Mouse (Mus musculus) heart, embryonic 14.5 days (tissue): ENCODE results near the gene C77080. TPM values are rescaled to one million over a fixed set of nuclear protein-coding genes. Genes with fewer than 3 reads are reported as not detected.
A peak's percentile ranks its signal among the peaks of the same experiment; 100 is the strongest.

Source experiments
- ATAC-seq: fragments of 200-750 bp; cut with Nextera tagmentation; 2 replicates; pipeline ENCODE4 v1.8.0; 2017; ENCODE audit warnings: low read depth, moderate TSS enrichment; ENCODE audit not compliant: insufficient number of reproducible peaks, insufficient read depth, low FRiP score
- H3K27ac ChIP-seq, 2 experiments: fragments of 200-500 bp in 1 of 2; fragments of 300-500 bp in 1 of 2; sonication (generic) in 1 of 2; replicated peaks in 1 of 2; 2 replicates each; pipeline ENCODE4 v1.5.1; 2012 to 2014; ENCODE audit warnings: low read depth in 2 of 2, low read length in 2 of 2, control low read depth in 1 of 2, mild to moderate bottlenecking in 1 of 2, mixed read lengths in 1 of 2; ENCODE audit not compliant: control insufficient read depth in 1 of 2, insufficient read depth in 1 of 2
- H3K27me3 ChIP-seq: fragments of 300-500 bp; sonication (generic); 2 replicates; pipeline ENCODE4 v1.6.1; 2014; ENCODE audit warnings: mild to moderate bottlenecking, low read length, control low read depth; ENCODE audit not compliant: control insufficient read depth, insufficient read depth
- H3K36me3 ChIP-seq: fragments of 300-500 bp; sonication (generic); 2 replicates; pipeline ENCODE4 v1.6.1; 2014; ENCODE audit warnings: mild to moderate bottlenecking, control low read depth, low read length, mixed read lengths; ENCODE audit not compliant: control insufficient read depth, insufficient read depth
- H3K4me1 ChIP-seq, 2 experiments: fragments of 200-500 bp in 1 of 2; fragments of 300-500 bp in 1 of 2; sonication (generic) in 1 of 2; 2 replicates each; pipeline ENCODE4 v1.6.1; 2012 to 2014; ENCODE audit warnings: low read length in 2 of 2, control low read depth in 1 of 2, mixed read lengths in 1 of 2; ENCODE audit not compliant: control insufficient read depth in 2 of 2, insufficient read depth in 2 of 2
- H3K4me2 ChIP-seq: fragments of 300-500 bp; sonication (generic); 2 replicates; pipeline ENCODE4 v1.6.1; 2014; ENCODE audit warnings: mild to moderate bottlenecking, low read length
- H3K4me3 ChIP-seq, 2 experiments: fragments of 200-500 bp in 1 of 2; fragments of 300-500 bp in 1 of 2; sonication (generic) in 1 of 2; 2 replicates each; pipeline ENCODE4 v1.5.1; 2012 to 2014; ENCODE audit warnings: low read length in 2 of 2, mild to moderate bottlenecking in 2 of 2, control low read depth in 1 of 2, low read depth in 1 of 2, moderate library complexity in 1 of 2; ENCODE audit not compliant: control insufficient read depth in 1 of 2, insufficient read depth in 1 of 2
- H3K9ac ChIP-seq: fragments of 300-500 bp; sonication (generic); 2 replicates; pipeline ENCODE4 v1.6.1; 2014; ENCODE audit warnings: mild to moderate bottlenecking, low read length
- H3K9me3 ChIP-seq: fragments of 300-500 bp; sonication (generic); 2 replicates; pipeline ENCODE4 v1.6.1; 2016; ENCODE audit warnings: low read length, control low read depth; ENCODE audit not compliant: control insufficient read depth
- whole genome bisulfite sequencing: fragments of 180-500 bp; shearing (Covaris S2); extraction: QIAGEN DNeasy Blood & Tissue Kit; methylation state at CpG from one replicate; pipeline ENCODE4 v1.1.7; 2014; 5-methylcytosine and 5-hydroxymethylcytosine counted together
- polyA plus RNA-seq: library from polyadenylated mRNA; unstranded; fragments of >200 nt; fragmentation: Nextera tagmentation; extraction: Ambion mirVana; gene quantifications from 2 replicates; pipeline ENCODE4 v1.2.1, GENCODE M21; 2014

C77080 gene
- polyA plus RNA-seq, 1 experiment from 2014 or later: 1.4 TPM

- 39% methylated on average over 15 of the region's 15 CpGs for WGBS
- H3K4me2 ChIP-seq: 0 out of 2 replicates have a peak overlapping the region, but pooled peaks have one; percentile 96
- H3K9ac ChIP-seq: no peak overlapping the region
- H3K36me3 ChIP-seq: no peaks in the 10 kb centered on the region
- peaks cover 89% of the 10 kb centered on the region for H3K27me3 ChIP-seq
- H3K4me1 ChIP-seq: peaks cover 9 to 20% of the 10 kb centered on the region in 2 experiments
- H3K9me3 ChIP-seq: no peaks in the 10 kb centered on the region
- no peak overlapping the region for H3K4me3 ChIP-seq
- H3K27ac ChIP-seq: no peak overlapping the region
- no peak for ATAC-seq
Measured at GRCm38 (mm10) chr4:129246360-129247301, 14.6 kb downstream of the C77080 start.

- peaks cover 89% of the 10 kb centered on the region for H3K27me3 ChIP-seq
- H3K9me3 ChIP-seq: no peaks in the 10 kb centered on the region
- 52% methylated on average over 4 of the region's 4 CpGs for WGBS
- no peak overlapping the region for H3K27ac ChIP-seq
- H3K9ac ChIP-seq: no peak overlapping the region
- H3K4me3 ChIP-seq: no peak overlapping the region
- no peak for ATAC-seq
- H3K4me2 ChIP-seq: no peak overlapping the region
- H3K4me1 ChIP-seq: peaks cover 2 to 14% of the 10 kb centered on the region in 2 experiments; a peak in 2 of 4 replicates
- no peaks in the 10 kb centered on the region for H3K36me3 ChIP-seq
Measured at GRCm38 (mm10) chr4:129244802-129245201, 16.4 kb downstream of the C77080 start.

DNA sequence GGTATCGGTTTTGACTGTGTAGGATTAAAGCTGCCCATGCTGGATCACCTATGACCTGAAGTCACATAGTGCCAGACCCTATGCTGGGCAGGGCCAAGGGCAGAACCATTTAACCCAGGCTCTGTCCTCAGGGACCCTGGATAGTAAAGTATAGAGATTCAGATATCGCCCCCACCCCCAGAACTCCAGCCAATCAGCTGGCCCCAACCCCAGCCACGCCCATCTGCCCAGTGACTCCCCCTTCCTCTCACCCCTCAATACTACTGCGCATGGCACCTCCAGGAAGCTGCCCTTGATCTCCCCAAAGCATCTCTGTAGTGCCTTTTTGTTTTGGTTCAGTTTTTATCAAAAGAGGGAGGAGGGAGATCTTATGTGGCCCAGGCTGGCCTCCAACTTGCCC is 18.4 kb downstream of the C77080 start:
- no peak overlapping the region for H3K9ac ChIP-seq
- peaks cover 7 to 27% of the 10 kb centered on the region in 2 experiments for H3K4me1 ChIP-seq
- no peaks in the 10 kb centered on the region for H3K36me3 ChIP-seq
- 34% methylated on average over 4 of the region's 4 CpGs for WGBS
- no peak for ATAC-seq
- peaks cover 84% of the 10 kb centered on the region for H3K27me3 ChIP-seq
- H3K27ac ChIP-seq: no peak overlapping the region
- H3K4me3 ChIP-seq: no peak overlapping the region
- H3K4me2 ChIP-seq: no peak overlapping the region
- H3K9me3 ChIP-seq: no peaks in the 10 kb centered on the region

GRCm38 (mm10) chr4:129242327-129242726 is 18.9 kb downstream of the C77080 start:
- Histone ChIP-seq H3K4me1 (peaks cover 7 to 28% of the 10 kb centered on the region in 2 experiments), H3K4me2 (no peak overlapping the region), H3K27me3 (peaks cover 83% of the 10 kb centered on the region), H3K4me3 (no peak overlapping the region), H3K9me3 (no peaks in the 10 kb centered on the region), H3K9ac (no peak overlapping the region; the same call in 1 of the 2 replicates), H3K27ac (no peak overlapping the region), H3K36me3 (no peaks in the 10 kb centered on the region)
- ATAC-seq: no peak
- WGBS: 47% methylated on average over 4 of the region's 4 CpGs

DNA sequence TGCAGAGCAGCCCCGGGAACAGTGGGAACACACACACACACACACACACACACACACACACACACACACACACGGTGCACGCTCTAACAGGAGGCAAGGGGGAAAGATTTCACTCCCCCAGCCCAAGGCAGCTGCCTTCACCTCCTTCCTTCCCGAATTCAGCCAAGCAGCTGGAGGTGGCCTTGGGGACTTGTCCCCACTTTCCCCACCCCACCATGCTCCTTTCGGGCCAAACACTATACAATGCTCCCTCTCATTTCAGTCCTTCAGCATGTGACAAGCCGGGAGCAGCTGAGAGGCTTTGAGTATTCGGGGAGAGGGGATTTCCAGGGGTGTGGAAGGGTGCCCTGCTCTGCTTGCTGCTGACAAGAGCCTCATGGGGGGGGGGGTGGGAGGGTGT is 19.3 kb downstream of the C77080 start:
- H3K4me1 ChIP-seq: peaks cover 7 to 27% of the 10 kb centered on the region in 2 experiments
- no peaks in the 10 kb centered on the region for H3K9me3 ChIP-seq
- no peak overlapping the region for H3K4me3 ChIP-seq
- H3K4me2 ChIP-seq: no peak overlapping the region
- H3K27me3 ChIP-seq: peaks cover 79% of the 10 kb centered on the region
- WGBS: 36% methylated on average over 7 of the region's 7 CpGs
- H3K9ac ChIP-seq: no peak overlapping the region
- H3K27ac ChIP-seq: no peak overlapping the region
- no peak for ATAC-seq
- no peaks in the 10 kb centered on the region for H3K36me3 ChIP-seq

GRCm38 (mm10) chr4:129239075-129239474 is 22.1 kb downstream of the C77080 start:
- peak overlapping the region; percentile 99 for H3K4me2 ChIP-seq
- H3K4me1 ChIP-seq: peaks cover 14 to 36% of the 10 kb centered on the region in 2 experiments
- peaks cover 69% of the 10 kb centered on the region for H3K27me3 ChIP-seq
- H3K9me3 ChIP-seq: no peaks in the 10 kb centered on the region
- H3K4me3 ChIP-seq: peak overlapping the region; percentile 59 to 66
- peak; percentile 70 for ATAC-seq
- under 1% methylated on average over 26 of the region's 29 CpGs for WGBS
- H3K36me3 ChIP-seq: no peaks in the 10 kb centered on the region
- H3K9ac ChIP-seq: peak overlapping the region; percentile 70
- no peak overlapping the region for H3K27ac ChIP-seq

DNA sequence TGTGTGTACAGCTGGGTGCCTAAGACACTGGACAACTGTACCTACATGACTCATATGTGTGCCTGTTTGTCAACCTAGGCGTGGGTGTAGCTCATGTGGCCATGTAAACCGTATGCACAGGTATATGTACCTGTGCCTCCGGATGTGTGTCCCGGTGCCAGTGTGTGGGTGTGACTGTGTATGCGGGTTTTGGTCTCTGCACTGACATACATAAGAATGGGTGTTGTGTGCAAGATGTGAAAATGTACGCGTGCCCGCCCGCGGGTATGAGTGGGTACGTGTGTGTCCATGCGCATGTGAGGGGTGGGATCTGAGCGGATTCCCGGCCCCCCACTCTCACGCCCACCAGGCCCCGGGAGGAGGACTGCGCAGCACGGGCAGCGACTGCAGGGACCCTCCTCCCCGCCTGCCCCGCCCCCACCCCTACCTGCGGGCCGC is 22.6 kb downstream of the C77080 start:
- peaks cover 14 to 36% of the 10 kb centered on the region in 2 experiments for H3K4me1 ChIP-seq
- no peak overlapping the region for H3K27ac ChIP-seq
- H3K4me2 ChIP-seq: peak overlapping the region; percentile 99
- H3K4me3 ChIP-seq: peak overlapping the region; percentile 59 to 66
- no peak for ATAC-seq
- H3K27me3 ChIP-seq: peaks cover 66% of the 10 kb centered on the region
- peak overlapping the region; percentile 70 for H3K9ac ChIP-seq
- no peaks in the 10 kb centered on the region for H3K9me3 ChIP-seq
- no peaks in the 10 kb centered on the region for H3K36me3 ChIP-seq
- WGBS: 1% methylated on average over 23 of the region's 23 CpGs
